Mouse (Mus musculus) layer of hippocampus, adult 2 months (tissue): ENCODE results near the gene E030030I06Rik. TPM values are rescaled to one million over a fixed set of nuclear protein-coding genes. Genes with fewer than 3 reads are reported as not detected.
"Not testable (repeated sequence)": the region's sequence is repeated elsewhere in the genome, so short reads cannot be mapped to it uniquely, and the experiment has no call there.

ENCODE experiments used
- DNase-seq, 2 experiments: peaks; one replicate each; pipeline ENCODE4 v3.0.0; 2022; ENCODE audit warnings: low spot score in 2 of 2
- H3K27ac ChIP-seq: fragments of 200-600 bp; 2 replicates; pipeline ENCODE4 v1.8.1; 2022
- H3K4me3 ChIP-seq: fragments of 200-600 bp; 2 replicates; pipeline ENCODE4 v1.8.1; 2022; ENCODE audit warnings: mild to moderate bottlenecking
- CTCF ChIP-seq: fragments of 200-600 bp; conservative IDR thresholded peaks from 2 replicates; pipeline ENCODE4 v1.8.1; 2022; ENCODE audit warnings: antibody characterized with exemption, mild to moderate bottlenecking, moderate library complexity
- total RNA-seq, 2 experiments: library from RNA; stranded (reverse); gene quantifications; 2 replicates each; pipeline ENCODE4 v1.2.3; 2021

E030030I06Rik gene
- total RNA-seq, 2 experiments from 2014 or later, result 0.39 TPM; not detected in 1

- H3K4me3 ChIP-seq, result no peak overlapping the region
- no peak for TF ChIP-seq CTCF
- DNase-seq, result no peak
- no peak overlapping the region for H3K27ac ChIP-seq
These were observed 10.6 kb upstream of the E030030I06Rik start for GRCm38 (mm10) chr10:22159581-22160140.

DNA sequence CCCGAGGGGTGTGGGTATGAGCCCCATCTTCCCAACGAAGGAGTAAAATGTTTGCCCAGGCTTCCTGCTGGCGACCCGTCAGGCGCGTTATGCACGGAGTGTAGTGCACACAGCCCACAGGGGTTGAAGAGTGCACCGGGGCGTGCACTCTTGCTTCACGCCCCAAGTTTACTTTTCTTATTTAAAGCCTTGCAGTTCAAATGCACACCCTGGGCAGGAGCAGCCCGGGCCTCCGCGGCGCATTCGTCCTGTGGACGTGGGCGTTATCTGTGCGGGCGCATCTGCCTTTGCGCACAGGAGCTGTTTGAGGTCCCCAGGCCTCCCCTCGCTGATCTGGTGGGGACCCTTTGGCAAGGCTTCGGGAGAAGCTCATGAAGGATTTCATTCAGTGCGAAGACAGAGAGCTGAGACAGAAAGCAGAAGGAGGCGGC lies 10.1 kb upstream of the E030030I06Rik start:
- no peak for DNase-seq
- Histone ChIP-seq H3K4me3 (no peak overlapping the region), H3K27ac (no peak overlapping the region)
- no peak for TF ChIP-seq CTCF

GRCm38 (mm10) chr10:22158310-22158999 lies 9.4 kb upstream of the E030030I06Rik start, which contains the start of the genes Raet1e and H60b:
Gene Raet1e, plus strand, starts transcription at chr10:22158569.
Gene H60b, plus strand, starts transcription at chr10:22158586.
- H3K27ac ChIP-seq, H3K4me3 ChIP-seq, DNase-seq: not testable (repeated sequence)
- peak; percentile 20; the same call in 1 of the 2 replicates for TF ChIP-seq CTCF

DNA sequence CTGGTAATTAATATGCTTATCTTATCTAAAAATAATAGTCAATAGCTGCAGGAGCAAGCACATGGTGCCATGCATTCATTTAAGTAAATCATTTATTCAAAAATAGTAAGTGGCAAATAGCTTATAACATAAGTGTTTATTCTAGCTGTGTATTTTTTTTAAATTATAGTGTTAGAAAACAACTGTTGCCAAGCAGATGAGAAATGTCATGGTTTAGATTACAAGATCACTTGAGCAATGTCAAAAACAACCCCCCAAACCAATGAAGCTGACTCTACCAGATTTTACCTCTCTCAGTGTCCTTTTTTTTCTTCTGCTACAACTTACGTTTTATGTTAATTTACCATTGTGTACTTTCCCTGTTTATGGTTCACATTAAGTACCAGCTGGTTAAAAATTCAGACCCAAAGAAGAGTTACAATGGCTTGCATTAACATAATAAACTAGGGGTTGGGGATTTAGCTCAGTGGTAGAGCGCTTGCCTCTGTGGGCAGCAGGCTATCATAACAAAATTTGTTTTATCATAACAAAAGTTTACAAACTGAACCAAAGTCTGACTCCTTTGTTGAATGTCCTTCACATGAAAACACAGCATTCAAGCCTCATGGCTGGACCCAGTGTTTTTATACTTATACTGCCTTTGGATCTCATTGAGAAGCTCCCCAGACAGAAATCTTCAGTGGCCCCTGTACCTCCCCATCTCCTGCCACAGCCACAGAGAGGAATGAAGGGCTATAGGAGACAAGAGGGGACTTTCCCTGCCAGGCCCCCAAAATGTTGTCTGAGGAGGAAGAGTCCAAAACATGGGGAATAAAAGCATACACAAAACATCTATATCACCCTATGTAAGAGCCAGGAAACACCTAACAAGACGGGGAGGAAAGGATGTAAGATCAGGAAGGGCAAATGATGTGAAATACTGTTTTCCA lies 6.1 kb upstream of the E030030I06Rik start:
- Histone ChIP-seq H3K4me3 (no peak overlapping the region), H3K27ac (no peak overlapping the region)
- TF ChIP-seq CTCF, result no peak
- no peak for DNase-seq

GRCm38 (mm10) chr10:22154127-22154526 lies 5.1 kb upstream of the E030030I06Rik start:
- not testable (repeated sequence) for H3K27ac ChIP-seq, H3K4me3 ChIP-seq, DNase-seq

DNA sequence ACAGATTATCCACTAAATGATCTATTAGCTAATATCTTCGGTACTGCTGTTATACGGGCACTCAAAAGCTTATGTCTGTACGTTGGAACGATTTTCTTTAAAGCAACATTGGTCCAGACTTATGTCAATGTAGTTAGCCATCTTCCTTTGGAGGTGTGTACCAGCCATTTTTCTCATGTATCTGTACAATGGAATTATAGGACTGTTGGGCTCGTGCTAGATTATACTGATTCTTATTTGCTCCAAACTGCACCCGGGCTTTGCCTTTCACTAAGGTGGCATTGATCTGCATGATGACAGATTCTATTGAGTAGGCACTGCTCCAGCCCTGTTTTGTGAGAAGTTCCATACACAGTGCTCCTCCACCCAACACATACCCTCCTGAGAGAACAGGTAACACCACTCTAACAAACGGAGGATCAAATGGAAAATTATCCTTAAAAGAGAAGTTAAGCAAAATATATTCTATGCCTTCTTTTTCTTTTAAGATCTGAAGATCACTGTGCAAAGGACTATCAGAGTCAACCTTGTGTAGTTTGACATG lies 4.1 kb upstream of the E030030I06Rik start:
- not testable (repeated sequence) for H3K27ac ChIP-seq, H3K4me3 ChIP-seq, DNase-seq

- H3K4me3 ChIP-seq, H3K27ac ChIP-seq, DNase-seq: not testable (repeated sequence)
These were observed 3.0 kb upstream of the E030030I06Rik start for GRCm38 (mm10) chr10:22151863-22152640.

DNA sequence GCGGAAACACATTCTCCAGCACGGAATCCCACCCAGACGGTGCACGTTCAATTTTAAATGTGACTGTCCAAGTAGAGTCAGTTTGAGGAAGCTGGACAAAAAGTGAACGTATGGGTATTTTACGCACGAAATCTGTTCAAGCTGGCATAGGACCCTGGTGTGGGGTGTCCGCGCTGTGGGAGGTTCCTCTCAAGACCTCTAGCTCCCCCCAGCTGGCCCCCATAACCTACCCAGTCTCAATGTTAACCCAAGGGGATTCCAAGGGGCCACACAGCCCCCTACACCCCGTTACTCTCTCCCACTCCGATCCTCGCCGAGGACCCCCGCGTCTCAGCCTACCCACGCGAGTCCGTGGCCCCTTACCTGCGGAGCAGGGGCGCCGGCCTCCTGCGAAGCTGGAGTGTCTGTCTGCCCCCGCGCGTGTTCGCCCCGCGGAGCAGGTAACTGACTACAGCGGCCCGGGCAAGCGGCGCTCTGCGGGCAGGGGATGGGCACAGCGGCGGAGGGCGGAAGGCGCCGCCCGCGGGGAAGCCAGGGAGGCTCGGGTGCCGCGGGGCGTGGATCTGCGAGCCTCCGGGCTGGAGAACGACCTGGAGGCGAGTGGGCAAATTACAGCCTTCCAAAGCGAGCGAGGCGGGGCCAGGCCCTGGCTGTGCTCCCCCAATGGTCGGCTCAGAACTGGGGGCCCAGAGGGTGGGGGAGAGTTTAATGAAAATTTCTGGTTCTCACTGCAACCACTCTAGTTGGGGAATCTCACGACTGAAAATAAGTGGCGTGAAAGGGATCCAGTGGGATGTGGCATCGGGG lies 2.2 kb upstream of the E030030I06Rik start:
- H3K27ac ChIP-seq, H3K4me3 ChIP-seq, DNase-seq: not testable (repeated sequence)

- TF ChIP-seq CTCF, result no peak
- no peak overlapping the region for H3K4me3 ChIP-seq
- no peak for DNase-seq
- no peak overlapping the region for H3K27ac ChIP-seq
These were observed 1.5 kb upstream of the E030030I06Rik start for GRCm38 (mm10) chr10:22150593-22150992.

- H3K4me3 ChIP-seq, result peak overlapping the region; percentile 48; the same call in 1 of the 2 replicates
- no peak overlapping the region for H3K27ac ChIP-seq
- TF ChIP-seq CTCF, result no peak
- no peak for DNase-seq
These were observed 808 bp upstream of the E030030I06Rik start for GRCm38 (mm10) chr10:22149691-22150465.

- Histone ChIP-seq H3K27ac (peak overlapping the region; percentile 43; the same call in 1 of the 2 replicates), H3K4me3 (peak overlapping the region; percentile 48)
- TF ChIP-seq CTCF, result peak; percentile 50
- DNase-seq, result no peak
These were observed 513 bp downstream of the E030030I06Rik start for GRCm38 (mm10) chr10:22148441-22149072.
